Mouse (Mus musculus): ENCODE measurements around the gene Cyb5r1.

DNA sequence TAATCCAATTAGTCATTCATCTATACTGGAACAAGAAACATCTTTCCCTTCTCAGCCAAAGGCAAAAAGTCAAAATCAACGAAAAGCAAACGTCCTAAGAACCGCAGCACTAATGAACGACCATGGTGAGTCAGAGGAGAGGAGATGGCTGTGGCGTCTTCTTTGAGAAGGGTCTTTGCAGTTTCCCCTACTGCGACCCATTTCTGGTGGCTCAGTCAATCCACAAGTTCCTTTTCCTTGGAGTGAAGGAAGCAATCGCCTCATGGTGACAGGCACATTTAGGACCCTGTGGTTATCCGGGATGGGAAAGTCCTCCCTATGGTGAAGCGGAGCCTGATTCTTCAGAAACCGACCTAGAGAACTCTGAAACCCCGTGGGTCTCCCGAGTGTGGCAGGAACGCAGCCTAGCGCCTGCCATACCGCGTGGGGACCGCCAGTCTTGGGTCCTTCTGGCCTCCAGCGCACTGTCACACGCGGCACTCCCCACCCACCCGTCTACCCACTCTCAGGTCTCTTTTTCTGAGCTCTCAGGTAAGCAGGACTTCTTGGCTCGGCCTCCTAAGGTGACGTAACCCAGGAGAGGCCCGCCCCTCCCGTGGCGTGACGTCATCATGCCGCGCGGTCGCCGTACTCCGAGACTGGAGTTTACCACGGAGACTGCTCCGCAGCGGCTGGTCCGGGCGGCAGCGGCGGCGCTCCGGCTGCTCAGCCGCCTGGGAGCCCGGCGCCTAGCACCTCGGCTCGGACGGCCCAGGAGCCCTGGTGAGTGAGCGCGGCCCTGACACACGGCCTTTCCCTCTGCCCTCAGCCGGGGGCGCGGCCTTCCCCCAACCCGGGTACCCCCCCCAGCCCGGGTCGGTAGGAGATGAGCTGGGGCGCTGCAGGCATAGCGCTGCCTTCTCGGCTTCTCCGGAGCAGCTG is 49.8 kb downstream of the Cyb5r1 start, which contains the start of gene Klhl12:
- no peak for TF ChIP-seq CTCF (IDR thresholded peaks at IDR 0.05; ENCODE audit: borderline replicate concordance, insufficient read depth, low read depth, low read length)
- peak; percentile 86 for TF ChIP-seq POLR2A (IDR thresholded peaks at IDR 0.05; ENCODE audit: borderline replicate concordance, insufficient read depth, low read length)

All from cerebellum, adult 2 months (tissue).